Mouse (Mus musculus) olfactory bulb, adult 2 months (tissue): Measurements from ENCODE around the gene Pik3r4.

Source experiments
- CTCF ChIP-seq: fragments of 200-500 bp; IDR thresholded peaks from 2 replicates; pipeline ENCODE4 v1.5.1; 2012; ENCODE audit warnings: low read depth, mild to moderate bottlenecking, low read length, moderate library complexity; ENCODE audit not compliant: insufficient read depth
- POLR2A ChIP-seq: fragments of 200-500 bp; IDR thresholded peaks from 2 replicates; pipeline ENCODE4 v1.6.1; 2012; ENCODE audit warnings: mild to moderate bottlenecking, low read depth, low read length, moderate library complexity; ENCODE audit not compliant: insufficient read depth

GRCm38 (mm10) chr9:105670916-105671315 is 28.1 kb downstream of the Pik3r4 start:
- TF ChIP-seq CTCF: no peak
- no peak for TF ChIP-seq POLR2A
